Mouse (Mus musculus) spleen, postnatal 36 days (tissue): ENCODE data around the gene Ddit4l.
"Not testable (repeated sequence)": the region's sequence is repeated elsewhere in the genome, so short reads cannot be mapped to it uniquely, and the experiment has no call there.

Experiments
- DNase-seq, 2 experiments: peaks; one replicate each; pipeline ENCODE4 v3.0.0; 2022; ENCODE audit warnings: low spot score in 2 of 2, mixed read lengths in 1 of 2

The Ddit4l gene

DNA sequence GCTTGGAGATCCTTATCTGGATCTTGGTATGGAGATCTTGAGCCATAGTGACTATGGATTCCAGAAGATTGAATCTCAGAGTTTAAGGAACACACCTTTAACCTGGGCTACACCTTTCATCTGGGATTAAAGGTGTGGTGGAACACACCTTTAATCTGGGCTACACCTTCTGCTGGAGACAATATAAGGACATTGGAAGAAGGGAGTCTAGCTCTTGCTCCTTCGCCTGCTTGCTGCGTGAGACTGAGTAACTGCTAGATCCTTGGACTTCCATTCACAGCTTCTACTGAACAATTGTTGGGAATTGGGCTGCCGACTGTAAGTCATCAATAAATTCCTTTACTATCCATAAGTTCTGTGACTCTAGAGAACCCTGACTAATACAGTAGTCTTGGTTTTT lies at the start of gene Ddit4l:
TSS of gene Ddit4l (plus strand) at position 301 of the 400 bp plus-strand sequence.
- not testable (repeated sequence) for DNase-seq

DNA sequence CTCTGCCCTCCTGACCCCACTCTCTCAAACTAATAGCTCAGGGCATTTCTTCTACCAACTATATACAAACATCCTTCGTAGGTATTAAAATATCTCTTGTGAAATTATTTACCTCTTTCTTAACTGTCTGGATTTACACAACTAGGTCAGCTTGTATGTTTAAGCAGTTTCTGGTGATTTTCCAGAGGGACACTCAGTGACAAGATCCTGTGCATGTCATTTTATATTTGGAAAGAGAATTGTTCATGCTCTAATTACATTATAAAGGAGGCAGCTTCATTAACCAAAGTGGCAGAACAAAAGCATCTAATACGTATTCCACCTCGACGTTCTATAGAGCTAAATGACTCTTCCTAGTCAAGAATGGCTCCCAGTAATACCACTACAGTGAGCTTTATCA lies 45.3 kb upstream of the Ddit4l start:
- no peak for DNase-seq

DNA sequence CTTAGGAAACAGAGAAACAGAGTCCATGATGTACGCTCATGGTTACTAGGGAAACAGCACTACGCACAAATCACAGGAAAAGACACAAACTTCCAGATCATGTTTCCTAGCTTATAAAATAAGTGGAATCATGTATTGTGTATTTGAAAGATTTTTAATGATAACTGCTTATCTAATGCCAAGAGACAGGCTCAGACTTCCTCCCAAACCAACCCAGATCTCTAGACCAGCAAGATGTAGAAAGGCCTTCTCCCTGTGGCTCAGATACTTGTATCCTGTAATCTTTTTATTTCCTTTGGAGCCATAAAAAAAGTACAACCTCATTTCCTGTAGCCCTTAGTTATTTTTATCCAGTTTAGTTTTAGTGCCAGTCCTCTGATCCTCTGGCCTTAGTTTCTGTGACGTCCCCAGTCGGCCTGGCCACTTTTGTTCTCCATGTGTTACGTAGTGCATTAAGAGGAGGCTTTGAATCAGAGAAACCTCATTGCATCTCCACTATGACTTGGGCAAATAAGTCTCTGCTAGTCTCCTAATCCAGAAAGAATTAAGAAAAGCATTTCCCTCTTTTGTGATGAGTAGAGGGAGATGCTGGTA lies 34.9 kb upstream of the Ddit4l start:
- no peak for DNase-seq

DNA sequence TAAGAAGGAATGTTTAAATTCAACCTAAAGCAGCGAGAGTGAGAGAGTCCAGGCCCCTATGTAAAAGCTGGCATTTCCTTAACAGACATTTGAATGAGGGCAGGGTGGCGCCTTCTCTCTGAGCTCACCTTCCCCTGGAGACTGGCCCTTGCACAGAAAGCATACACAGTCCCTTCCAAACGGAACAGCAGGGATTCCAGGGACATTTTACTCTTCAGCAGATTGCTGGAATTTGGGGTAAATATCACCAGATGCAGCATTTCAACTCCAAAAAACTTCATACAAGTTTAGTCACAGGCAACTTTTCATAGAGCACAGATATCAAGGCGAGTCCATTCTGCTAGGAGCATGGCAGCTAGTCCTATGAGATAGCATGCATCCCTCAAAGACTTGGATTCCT lies 31.6 kb upstream of the Ddit4l start:
- DNase-seq = no peak

DNA sequence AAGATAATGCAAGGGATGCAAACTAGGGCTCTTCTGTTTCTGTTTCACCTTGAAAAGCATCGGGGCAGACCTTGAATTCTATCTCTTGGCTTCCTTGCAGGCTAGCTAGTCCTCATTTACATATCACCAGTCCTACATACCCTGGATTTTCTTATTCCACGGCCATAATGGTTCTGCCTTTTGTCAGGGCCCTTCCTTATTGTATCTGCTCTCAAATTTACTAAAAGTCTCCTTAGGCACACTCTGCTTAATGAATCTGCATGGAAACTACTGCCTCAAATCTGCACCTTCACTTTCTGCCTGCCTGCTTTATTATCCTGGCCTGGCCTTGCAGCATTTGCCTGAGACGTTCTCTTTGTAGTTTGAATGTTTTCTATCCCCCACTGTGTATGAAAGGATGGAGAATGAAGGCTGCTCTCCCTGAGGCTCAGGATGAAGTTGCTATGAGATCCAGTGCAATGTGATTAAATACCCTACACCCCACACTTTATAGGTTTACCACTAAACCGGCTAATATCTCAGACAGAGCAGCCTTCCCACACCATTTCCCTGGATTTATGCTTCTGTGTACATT lies 27.0 kb upstream of the Ddit4l start:
- no peak for DNase-seq

DNA sequence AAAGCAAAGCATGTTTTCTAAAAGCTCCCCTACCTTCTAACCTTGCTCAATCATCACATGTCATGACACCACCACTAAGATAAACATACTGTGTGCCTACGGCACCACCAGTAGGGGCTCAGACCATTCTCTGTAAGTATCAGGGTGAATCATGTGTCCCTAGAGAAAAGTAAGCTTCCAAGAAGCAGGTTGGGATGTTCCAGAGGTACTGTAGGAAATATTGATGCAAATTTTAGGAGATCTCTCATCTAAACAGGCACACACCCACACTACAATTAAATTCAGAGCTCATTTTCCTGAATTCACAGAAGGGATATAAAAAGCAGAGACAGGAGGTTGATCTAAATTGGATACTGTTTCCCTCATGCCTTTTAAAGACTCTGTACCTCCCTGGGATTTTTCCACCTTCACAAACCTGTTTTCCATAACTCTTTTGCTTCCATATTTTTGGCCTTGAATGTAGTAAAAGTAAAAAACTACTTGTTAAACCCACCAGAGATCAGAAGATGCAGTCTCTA lies 12.4 kb upstream of the Ddit4l start:
- no peak for DNase-seq

DNA sequence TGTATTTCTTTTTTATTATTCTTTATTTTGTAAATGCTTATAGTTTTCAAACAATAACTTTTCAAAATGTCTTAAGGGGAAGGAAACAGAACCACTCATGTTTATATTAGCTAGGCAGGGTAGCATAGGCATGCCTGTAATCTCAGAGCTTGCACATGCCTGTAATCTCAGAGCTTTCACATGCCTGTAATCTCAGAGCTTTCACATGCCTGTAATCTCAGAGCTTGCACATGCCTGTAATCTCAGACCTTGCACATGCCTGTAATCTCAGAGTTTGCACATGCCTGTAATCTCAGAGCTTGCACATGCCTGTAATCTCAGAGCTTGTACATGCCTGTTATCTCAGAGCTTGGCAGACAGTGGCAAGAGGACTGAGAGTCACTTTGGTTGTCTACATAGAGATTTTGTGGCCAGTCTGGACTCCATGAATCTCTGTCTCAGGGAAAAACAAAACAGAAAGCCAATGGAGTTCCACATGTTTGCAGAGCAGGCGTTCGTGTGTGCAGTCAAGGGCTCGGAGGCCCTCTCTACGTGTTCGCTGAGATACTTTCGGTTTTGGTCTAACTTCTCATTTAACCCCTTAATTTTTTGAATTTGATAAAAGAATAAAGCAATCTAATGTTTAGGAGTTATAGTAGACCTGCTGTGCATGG lies 10.8 kb upstream of the Ddit4l start:
- no peak for DNase-seq

DNA sequence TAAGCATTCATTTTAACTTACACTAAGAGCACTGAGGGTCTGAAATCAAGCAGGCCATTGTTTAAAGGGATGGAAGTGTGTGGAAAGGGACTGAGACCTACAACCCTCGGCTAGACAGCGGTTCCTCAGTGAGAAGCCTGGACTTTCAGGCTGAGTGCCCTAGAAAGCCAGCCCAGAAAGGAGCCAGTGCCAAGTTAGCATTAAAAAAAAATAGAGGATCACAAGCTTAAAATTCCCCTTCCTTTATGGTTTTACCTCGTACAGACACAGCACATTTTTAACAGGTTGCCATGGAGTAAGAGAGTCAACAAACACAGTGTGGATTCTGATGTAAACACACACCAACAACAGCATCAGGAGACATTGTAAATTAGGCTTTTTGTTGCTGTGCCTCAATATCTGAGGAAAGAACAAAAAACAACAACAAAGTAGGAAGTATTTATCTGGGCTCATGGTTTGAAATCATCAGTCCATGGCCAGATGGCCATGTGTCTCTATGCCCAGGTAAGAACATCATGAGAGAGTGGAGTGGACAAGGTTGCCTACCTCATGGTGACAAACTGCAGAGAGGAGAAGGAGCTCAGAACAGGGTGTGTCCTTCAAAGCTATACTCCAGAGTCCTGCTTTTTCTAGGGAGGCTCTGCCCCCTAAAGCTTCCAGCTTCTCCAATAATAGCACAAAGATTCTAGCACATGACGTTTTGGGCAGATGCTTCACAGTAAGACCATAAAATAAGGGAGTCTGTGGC lies 10.1 kb upstream of the Ddit4l start:
- no peak for DNase-seq

DNA sequence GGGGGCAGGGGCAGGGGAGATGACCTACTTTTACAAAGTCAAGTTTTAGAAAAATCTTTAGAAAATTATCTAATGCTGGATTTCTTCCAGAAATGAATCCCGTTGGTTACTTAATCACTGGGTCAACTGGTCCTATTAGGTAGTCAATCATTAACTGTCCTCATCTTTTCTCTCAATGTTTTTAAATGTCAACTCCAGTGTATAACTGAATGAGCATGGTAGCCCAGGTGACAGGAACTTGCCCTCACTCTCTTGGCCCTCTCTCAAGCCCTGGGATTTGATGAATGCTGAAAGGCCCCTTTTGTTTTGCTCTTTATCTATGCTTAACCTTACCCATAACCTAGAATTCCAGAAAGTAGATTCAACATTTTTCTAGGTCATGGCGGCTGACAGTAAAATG lies 9.4 kb upstream of the Ddit4l start:
- no peak for DNase-seq

DNA sequence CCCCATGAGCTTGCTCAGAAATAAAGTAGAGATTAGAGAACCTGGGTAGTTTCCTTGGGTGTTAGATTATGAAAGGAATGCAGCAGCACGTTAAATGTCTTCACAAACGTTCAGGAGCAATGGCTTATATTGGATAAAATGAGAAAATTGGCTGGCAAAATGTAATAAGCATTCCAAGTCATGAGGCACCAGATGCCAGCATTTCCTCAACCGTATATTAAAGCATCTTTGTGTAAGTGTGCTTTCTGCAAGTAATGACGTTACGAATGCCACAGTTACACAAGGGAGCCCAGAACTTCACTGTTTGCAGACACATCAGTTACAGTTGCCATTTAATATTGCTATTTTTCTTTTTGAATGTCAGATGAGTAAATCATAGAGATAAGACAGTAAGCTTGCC lies 872 bp upstream of the Ddit4l start:
- no peak for DNase-seq

DNA sequence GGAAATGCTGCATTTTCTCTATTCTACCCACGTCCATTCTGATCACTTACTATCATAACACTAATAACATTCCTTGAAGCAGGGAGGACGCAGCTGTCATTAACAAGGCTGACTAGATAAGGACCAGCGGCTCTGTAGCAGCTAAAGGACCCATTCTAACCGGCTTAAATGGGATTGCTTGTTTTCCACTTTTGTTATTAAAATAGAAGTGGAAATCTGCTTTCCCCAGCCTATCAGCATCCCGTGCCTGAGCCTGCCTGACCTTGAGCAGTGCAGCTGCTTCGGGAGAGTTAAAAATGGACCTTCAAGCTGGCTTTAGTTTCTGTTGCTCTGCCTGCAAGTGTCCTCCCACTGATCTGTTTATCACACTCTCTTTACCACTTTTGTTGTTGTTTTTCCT lies 679 bp downstream of the Ddit4l start:
- DNase-seq = no peak

DNA sequence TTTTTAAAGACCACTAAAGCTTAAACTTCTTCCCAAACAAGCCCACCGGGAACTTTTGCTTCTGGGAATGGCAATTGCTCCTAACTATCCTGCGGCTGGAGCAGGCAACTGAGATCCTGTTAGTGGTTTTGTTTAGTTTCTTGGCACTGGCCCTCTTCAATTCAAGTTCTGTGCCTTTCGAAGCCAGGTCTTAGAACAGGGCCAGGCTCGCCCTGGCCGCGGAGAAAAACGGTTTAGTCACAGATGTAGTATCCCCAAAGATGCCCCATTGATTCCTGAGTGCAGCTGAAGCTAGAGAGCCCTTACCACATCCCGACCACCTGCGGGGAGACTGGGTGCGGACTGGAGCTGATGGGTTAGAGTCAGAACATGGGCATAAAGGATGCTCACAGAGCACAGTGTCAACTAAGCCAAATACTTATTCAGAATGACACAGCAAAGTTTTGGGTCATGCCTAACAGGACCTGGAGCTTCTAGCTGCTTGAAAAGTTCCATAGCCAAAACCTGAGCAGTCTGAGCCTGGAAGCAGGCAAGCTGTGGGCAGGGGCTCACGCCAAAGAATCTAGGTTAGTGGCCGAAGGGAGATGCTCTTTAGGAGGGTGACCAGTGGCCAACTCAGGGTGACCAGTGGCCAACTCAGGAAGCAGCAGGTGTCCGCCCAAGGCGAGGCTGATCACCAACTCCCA lies 1.6 kb downstream of the Ddit4l start:
- DNase-seq = no peak

DNA sequence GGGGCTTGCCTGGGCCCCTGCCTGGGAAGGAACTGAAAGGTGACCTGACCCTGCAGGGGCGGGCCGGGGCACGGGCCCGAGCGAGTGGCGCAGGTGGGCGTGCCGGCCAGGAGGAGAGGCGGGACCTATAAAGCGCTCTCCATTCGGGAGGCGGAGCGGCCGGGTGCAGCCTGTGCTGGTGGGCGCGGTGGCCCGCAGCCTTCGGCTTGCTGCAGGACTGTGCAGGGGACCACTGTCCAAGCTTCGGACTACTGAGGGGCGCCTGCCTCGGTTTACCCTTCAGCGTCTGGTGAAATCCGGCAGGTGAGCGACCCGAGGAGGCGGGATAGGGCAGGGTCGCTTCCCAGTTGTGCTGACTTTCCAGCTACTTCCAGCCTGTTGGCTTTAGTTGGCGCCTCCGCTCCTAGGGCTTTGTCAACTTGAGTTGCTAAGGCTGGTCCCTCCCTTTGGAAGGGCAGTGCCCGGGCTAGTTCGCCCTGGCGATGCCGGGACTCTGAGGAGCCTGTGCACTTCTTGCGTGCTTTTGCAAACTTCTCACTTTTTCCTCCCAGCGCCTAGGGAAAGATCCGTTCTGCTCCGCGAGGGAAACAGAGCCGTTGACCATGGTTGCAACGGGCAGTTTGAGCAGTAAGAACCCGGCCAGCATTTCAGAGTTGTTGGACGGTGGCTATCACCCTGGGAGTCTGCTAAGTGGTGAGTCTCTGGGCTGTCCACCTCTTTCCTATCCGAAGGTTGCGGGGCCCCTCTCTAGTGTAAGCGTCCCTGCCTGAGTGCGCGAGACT lies 2.4 kb downstream of the Ddit4l start:
- peak; percentile 16 to 18 for DNase-seq

DNA sequence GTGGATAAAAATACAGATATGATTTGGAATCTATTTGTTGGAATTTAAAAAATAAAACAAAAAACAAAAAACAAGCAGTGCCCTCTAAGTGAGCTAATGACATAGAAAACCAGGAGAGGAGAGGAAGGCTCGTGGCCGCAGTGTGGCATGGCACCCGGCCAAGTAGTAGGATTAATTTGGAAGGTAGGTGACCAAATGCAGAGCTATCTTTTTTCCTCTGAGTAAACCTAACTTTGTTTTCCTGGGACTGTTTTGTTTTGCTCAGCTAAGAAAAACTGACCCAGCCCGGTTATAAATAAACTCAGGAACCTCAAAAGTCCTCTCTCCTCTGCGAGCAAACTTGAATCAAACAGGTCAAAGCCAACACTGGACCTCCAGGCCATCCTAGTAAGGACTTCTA lies 3.6 kb downstream of the Ddit4l start:
- DNase-seq = no peak

DNA sequence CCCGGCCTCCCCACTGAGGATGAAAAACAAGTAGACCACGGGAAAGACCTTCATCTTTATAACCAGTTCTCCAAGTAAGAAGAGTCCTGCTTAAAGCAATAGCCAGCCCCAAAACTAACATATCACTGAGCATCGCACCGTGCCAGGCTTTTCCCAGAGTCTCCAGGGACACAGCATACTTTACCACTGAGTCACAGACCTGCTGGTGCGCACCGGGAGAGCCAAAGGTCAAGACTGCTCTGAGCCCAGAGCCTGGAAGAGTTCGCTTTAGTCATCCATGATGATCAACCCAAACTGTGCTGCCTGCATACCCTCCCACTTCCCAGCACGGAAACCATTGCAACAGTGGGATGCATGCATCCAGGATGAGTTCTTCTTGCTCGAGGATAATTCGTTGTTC lies 12.3 kb downstream of the Ddit4l start:
- DNase-seq = no peak

DNA sequence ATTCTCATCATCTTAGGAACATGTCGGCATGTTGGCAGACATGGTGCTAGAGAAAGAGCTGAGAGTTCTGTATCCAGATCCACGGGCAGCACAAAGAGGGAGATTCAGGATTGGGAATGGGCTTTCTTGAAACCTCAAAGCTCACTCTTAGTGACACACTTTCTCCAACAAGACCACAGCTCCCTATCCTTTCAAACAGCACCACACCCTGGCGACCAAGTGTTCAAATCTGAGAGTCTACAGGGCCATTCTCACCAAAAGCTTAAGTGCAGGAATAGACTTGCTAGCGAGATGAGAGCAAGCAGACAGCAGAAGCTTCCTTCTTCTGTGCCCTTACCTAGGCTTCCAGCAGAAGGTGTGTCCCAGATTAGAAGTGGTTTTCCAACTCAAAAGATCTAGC lies 15.2 kb downstream of the Ddit4l start:
- no peak for DNase-seq

DNA sequence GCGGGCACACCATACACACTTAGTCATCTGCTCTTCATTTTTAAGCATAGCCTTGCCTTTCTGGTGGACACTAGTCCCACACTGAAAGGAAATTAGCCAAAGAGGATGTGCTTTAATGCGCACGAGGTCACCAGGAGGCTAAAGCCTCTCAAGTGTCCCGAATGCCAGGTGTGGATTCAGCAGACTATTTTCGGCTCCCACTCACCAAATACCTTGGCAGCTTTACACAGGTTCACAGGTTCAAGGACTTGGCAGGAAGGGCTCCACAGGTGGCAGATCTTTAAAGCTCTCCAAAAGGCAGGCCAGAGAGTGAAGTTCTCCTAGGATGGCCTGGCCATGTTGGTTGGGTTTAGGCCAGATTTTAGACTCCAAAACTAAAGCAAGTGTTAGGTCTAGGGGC lies 19.8 kb downstream of the Ddit4l start:
- no peak for DNase-seq

DNA sequence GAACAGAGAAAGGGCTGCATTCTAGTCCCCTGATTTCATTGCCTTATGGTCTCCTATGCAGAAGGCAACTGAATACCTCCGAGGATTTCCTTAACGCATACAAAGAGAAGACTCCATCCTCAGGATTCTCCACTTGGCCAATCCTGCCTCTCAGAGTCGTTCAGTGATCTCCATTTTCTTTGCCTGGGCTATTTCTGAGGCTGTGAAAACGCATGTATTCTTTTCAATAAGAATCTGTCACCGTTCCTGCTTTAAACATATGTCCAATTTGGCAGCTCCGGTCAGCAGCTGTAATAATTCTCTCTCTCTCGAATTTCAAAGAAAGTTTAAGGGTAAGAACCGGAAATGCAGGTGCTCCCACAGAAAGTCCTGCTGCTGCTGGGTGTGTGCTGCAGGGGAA lies 20.7 kb downstream of the Ddit4l start:
- DNase-seq = no peak

DNA sequence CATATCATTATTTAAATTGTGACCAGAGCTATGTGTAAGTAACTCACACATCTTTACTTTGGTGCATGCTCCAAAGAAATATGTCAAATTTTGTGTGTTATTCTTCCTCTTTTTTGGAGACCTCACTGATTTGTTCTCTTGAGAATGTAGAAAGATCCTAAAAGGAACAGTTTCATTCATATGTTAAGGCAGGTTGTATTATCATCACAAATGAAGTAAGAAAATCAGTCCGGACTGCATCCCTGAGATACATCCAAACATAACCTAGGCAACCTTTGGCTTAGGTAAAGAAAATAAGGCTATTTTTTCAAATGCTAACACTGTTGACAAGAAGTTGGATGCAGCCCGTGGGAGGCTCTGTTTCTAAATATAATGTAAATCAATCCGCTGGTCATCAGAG lies 21.2 kb downstream of the Ddit4l start:
- no peak for DNase-seq

DNA sequence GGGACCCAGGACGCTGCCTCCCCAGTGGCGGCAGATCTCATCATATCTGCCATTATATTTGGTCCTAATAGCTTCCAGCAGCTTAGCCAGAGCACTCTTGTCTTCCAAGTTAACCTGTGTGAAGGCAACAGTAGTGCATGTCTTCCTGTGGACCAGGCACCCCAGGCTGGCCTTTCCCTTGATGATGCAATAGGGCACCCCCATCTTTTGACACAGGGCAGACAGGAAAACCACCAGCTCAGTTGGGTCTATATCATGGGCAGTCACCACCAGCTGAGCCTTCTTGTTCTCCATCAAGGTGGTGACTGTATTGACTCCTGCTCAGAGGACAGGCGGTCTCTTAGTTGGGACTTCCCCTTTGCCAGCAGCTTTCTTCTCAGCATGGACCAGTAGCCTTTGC lies 22.7 kb downstream of the Ddit4l start:
- no peak for DNase-seq

DNA sequence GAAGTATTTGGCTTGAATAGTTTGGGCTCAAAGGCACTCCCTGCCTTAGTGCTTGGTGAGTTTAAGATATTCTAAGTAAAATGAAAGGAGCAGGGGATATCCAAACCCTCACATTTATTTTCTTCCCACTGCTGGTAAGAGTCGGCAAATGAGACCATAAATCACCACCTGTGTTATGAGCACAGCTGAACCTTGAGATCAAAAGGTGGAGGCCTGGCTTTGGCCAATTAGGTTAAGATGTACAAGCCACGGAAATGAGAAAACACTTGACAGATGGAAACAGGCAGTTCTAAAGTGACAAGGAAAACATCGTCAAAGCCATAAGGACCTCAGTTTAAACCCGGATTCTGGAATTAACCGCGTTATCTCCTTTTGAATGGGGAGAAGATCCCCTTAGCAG lies 23.5 kb downstream of the Ddit4l start:
- DNase-seq = no peak
